Mouse (Mus musculus) B cell, adult 67 days (primary cell): ENCODE results near the gene Sar1b. TPM values are rescaled to one million over a fixed set of nuclear protein-coding genes. Genes with fewer than 3 reads are reported as not detected.

Source experiments
- total RNA-seq, 2 experiments: library from RNA; stranded (reverse); gene quantifications; 4 replicates each; pipeline ENCODE4 v1.2.4; 2023

The Sar1b gene
- 10 to 100 TPM; 29.3 to 37.8 TPM for total RNA-seq

DNA sequence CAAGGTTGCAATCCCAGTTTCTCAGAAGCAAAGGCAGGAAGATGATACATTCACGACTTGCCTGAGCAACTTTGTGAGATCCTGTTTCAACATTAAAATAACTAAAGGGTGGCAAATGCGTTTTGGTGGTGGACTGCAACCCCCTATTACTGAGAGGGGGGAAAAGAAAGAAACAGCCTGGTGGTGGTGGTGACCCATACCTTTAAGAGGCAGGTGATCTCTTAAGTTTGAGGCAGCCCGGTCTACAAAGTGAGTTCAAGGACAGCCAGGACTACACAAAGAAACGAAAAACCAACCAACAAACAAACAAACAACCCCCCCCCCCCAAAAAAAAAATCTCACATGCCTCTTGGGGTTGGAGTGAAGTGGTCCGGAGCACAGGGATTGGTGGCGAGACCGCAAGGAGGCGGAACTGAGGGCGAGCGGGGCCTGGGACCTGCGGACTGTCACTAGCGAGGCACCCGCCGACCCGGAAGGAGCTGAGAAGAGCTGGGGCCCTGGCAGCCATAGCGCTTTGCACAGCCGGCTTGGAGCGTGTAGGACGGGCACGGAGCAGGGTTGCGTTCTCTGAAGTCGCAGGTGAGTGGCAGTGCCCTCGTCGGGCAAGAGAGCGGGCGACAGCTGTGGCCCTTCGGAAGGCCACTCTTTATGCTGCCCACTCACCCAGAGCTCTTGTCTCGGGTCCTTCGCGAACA, at the start of gene Sar1b, which contains the start of gene Sec24a:
Gene Sar1b, plus strand, starts transcription at position 475 of the 695 bp plus-strand sequence.
Gene Sec24a, minus strand, starts transcription at position 422 of the 695 bp plus-strand sequence.

Other genes with a start within 250 kb of the Sar1b start
- gene Phykpl, start 178.9 kb upstream of the Sar1b start, total RNA-seq, result 10 to 100 TPM; 21.4 to 28.5 TPM
- 100 to 1,000 TPM; 247 to 261 TPM for gene Hnrnpab, start 156.8 kb upstream of the Sar1b start, total RNA-seq
- gene Nhp2, start 144.0 kb upstream of the Sar1b start, total RNA-seq, result 10 to 100 TPM; 54.4 to 59.9 TPM
- gene Rmnd5b, start 127.8 kb upstream of the Sar1b start, total RNA-seq, result 100 to 1,000 TPM in 1 of 2 experiments, 10 to 100 TPM in 1; 90.1 to 123 TPM
- 10 to 100 TPM; 25.7 to 27.9 TPM for gene N4bp3, start 112.8 kb upstream of the Sar1b start, total RNA-seq
- 1 to 10 TPM; 3.1 to 4.1 TPM for gene D930048N14Rik, start 112.7 kb upstream of the Sar1b start, total RNA-seq
- gene 0610009B22Rik, start 74.8 kb upstream of the Sar1b start, total RNA-seq, result 10 to 100 TPM in 1 of 2 experiments, 1 to 10 TPM in 1; 8.7 to 10.5 TPM
- gene Sec24a, start 53 bp upstream of the Sar1b start, total RNA-seq, result 10 to 100 TPM; 59.1 to 76.4 TPM
- gene Jade2, start 94.0 kb downstream of the Sar1b start, total RNA-seq, result 10 to 100 TPM; 69.9 to 75.1 TPM
- gene Cdkn2aipnl, start 204.0 kb downstream of the Sar1b start, total RNA-seq, result 10 to 100 TPM; 53.6 to 54.1 TPM
- 100 to 1,000 TPM; 182 to 188 TPM for gene Ube2b, start 237.1 kb downstream of the Sar1b start, total RNA-seq
- 1 to 10 TPM; 4.7 to 7.8 TPM for gene Cdkl3, start 240.5 kb downstream of the Sar1b start, total RNA-seq